Mouse (Mus musculus) neural tube, embryonic 14.5 days (tissue): ENCODE measurements around the gene Slc16a2. TPM values are rescaled to one million over a fixed set of nuclear protein-coding genes. Genes with fewer than 3 reads are reported as not detected.
A peak's percentile ranks its signal among the peaks of the same experiment; 100 is the strongest.

Experiments
- ATAC-seq: fragments of 200-750 bp; cut with Nextera tagmentation; 2 replicates; pipeline ENCODE4 v1.8.0; 2017; ENCODE audit warnings: low read depth, mild to moderate bottlenecking, moderate TSS enrichment, moderate library complexity
- H3K27ac ChIP-seq: fragments of 300-500 bp; sonication (generic); 2 replicates; pipeline ENCODE4 v1.5.1; 2014; ENCODE audit warnings: low read depth, mild to moderate bottlenecking, control low read depth, low read length, moderate library complexity, mixed read lengths
- H3K27me3 ChIP-seq: fragments of 300-500 bp; sonication (generic); 2 replicates; pipeline ENCODE4 v1.6.1; 2014; ENCODE audit warnings: low read length; ENCODE audit not compliant: control insufficient read depth, insufficient read depth
- H3K36me3 ChIP-seq: fragments of 300-500 bp; sonication (generic); 2 replicates; pipeline ENCODE4 v1.6.1; 2014; ENCODE audit warnings: low read length, mixed read lengths; ENCODE audit not compliant: control insufficient read depth, insufficient read depth
- H3K4me1 ChIP-seq: fragments of 300-500 bp; sonication (generic); 2 replicates; pipeline ENCODE4 v1.6.1; 2014; ENCODE audit warnings: low read length; ENCODE audit not compliant: control insufficient read depth, insufficient read depth
- H3K4me2 ChIP-seq: fragments of 300-500 bp; sonication (generic); 2 replicates; pipeline ENCODE4 v1.6.1; 2014; ENCODE audit warnings: mild to moderate bottlenecking, low read depth, low read length, control low read depth
- H3K4me3 ChIP-seq: fragments of 300-500 bp; sonication (generic); 2 replicates; pipeline ENCODE4 v1.5.1; 2014; ENCODE audit warnings: low read depth, low read length, control low read depth, mixed read lengths
- H3K9ac ChIP-seq: fragments of 300-500 bp; sonication (generic); replicated peaks from 2 replicates; pipeline ENCODE4 v1.6.1; 2014; ENCODE audit warnings: low read depth, mild to moderate bottlenecking, control low read depth, low read length, mixed read lengths
- H3K9me3 ChIP-seq: fragments of 300-500 bp; sonication (generic); 2 replicates; pipeline ENCODE4 v1.6.1; 2016; ENCODE audit warnings: low read length; ENCODE audit not compliant: control insufficient read depth
- WGBS: fragments of 180-500 bp; shearing (Covaris S2); extraction: QIAGEN DNeasy Blood & Tissue Kit; methylation state at CpG from one replicate; pipeline ENCODE4 v1.1.7; 2014; 5-methylcytosine and 5-hydroxymethylcytosine counted together
- polyA plus RNA-seq: library from polyadenylated mRNA; unstranded; fragments of >200 nt; fragmentation: Nextera tagmentation; extraction: Ambion mirVana; gene quantifications from 2 replicates; pipeline ENCODE4 v1.2.1, GENCODE M21; 2014

Gene Slc16a2
- polyA plus RNA-seq, 1 experiment from 2014 or later: 25.2 TPM

DNA sequence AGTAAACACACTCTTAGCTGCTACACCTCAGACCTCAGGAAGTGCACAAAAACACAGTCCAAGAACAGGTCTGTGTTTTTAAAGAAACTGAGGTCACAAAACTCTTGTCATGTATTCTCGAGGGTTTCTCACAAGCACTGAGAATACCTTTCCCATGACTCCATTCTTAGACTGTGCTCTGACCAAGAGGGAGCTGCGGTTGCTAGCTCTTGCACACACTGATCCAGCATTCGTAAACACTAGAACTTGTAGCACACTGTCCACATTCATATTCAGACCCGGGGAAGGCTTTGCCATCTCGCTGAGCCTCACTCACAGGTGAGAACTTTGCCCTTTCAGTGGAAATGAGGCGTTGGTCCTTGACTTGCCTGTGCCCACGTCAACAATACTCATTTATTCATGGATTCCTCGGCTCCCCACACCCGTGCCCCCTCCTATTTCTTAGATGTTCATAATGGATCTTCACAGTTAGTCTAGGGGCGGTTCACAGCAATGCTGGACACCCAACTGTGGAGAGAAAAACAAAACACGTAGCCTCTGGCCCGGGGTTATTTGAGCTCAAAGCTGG, 102.1 kb downstream of the Slc16a2 start:
- no peak for ATAC-seq
- no peaks in the 10 kb centered on the region for H3K4me1 ChIP-seq
- no peaks in the 10 kb centered on the region for H3K27me3 ChIP-seq
- WGBS: 58% methylated on average over 12 of the region's 12 CpGs
- H3K27ac ChIP-seq: no peak overlapping the region
- H3K9ac ChIP-seq: no peak overlapping the region
- H3K4me3 ChIP-seq: no peak overlapping the region
- H3K4me2 ChIP-seq: no peak overlapping the region
- no peaks in the 10 kb centered on the region for H3K36me3 ChIP-seq
- no peaks in the 10 kb centered on the region for H3K9me3 ChIP-seq

DNA sequence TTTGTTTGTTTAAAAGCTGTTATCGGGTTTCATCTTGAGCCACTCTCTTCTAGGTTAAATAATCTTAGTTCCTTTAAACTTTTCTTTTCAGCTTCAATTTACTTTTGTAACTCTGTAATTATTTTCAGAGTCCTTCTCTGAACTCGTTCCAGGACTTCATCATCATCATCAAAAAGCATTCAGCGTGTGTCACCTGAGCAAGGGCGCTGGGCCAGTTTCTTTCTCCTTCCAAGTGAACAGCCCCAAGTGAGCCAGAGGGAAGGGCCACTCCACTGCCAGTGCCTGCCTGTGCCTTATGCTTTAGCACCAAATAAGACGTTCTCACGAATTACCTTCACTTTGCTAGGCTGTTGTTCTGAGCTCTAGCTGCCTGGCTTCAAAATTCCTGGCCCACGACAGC, 108.9 kb downstream of the Slc16a2 start:
- Histone ChIP-seq H3K27ac (no peak overlapping the region), H3K9me3 (no peaks in the 10 kb centered on the region), H3K36me3 (no peaks in the 10 kb centered on the region), H3K4me2 (no peak overlapping the region), H3K4me1 (no peaks in the 10 kb centered on the region), H3K27me3 (peaks cover 9% of the 10 kb centered on the region), H3K9ac (no peak overlapping the region), H3K4me3 (no peak overlapping the region)
- 72% methylated on average over 7 of the region's 7 CpGs for WGBS
- no peak for ATAC-seq

DNA sequence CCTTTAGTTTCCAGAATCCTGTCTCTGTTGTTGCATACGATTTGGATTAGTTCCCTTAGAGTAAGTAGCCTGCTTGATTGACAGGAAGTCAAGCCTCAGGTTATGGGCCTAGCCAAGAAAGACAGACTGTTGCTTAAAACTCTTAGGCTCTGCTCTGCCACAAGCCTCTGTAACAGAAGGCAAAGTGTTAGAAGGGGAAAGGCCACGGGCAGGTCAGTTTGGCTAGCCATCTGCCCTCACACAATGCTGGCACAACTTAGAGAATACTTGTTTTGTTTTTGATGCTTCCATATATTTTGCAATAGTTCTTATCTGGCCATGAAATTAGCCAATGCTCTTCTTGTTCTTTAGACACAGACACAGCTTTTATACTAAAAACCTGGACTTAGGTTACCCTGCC, 112.1 kb downstream of the Slc16a2 start:
- no peak overlapping the region for H3K27ac ChIP-seq
- no peak overlapping the region for H3K4me2 ChIP-seq
- H3K4me1 ChIP-seq: no peaks in the 10 kb centered on the region
- H3K36me3 ChIP-seq: no peaks in the 10 kb centered on the region
- no peaks in the 10 kb centered on the region for H3K9me3 ChIP-seq
- ATAC-seq: no peak
- H3K27me3 ChIP-seq: peaks cover 15% of the 10 kb centered on the region
- H3K4me3 ChIP-seq: no peak overlapping the region
- WGBS: 58% methylated on average over 2 of the region's 2 CpGs
- no peak overlapping the region for H3K9ac ChIP-seq

DNA sequence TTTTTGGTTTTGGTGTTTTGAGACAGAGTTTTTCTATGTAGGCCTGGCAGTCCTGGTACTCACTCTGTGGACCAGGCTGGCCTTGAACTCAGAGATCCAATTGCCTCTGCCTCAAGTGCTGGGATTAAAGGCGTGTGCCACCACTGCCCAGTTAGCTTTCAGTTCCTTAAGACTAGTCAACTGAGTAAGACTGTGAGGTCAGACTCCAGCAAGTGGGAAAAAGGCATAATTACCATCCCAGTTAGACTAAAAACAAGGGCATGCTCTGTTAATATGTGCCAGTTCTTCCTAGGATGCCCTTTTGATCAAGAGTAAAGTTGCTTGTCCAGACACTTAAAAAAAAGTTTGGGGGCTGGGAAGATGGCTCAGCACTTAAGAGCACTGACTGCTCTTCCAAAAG, 113.2 kb downstream of the Slc16a2 start:
- no peak for ATAC-seq
- Histone ChIP-seq H3K4me1 (no peaks in the 10 kb centered on the region), H3K36me3 (no peaks in the 10 kb centered on the region), H3K27me3 (peaks cover 15% of the 10 kb centered on the region), H3K4me3 (no peak overlapping the region), H3K9me3 (no peaks in the 10 kb centered on the region), H3K9ac (no peak overlapping the region), H3K4me2 (no peak overlapping the region), H3K27ac (no peak overlapping the region)
- WGBS: 88% methylated on average over 1 of the region's 1 CpGs

DNA sequence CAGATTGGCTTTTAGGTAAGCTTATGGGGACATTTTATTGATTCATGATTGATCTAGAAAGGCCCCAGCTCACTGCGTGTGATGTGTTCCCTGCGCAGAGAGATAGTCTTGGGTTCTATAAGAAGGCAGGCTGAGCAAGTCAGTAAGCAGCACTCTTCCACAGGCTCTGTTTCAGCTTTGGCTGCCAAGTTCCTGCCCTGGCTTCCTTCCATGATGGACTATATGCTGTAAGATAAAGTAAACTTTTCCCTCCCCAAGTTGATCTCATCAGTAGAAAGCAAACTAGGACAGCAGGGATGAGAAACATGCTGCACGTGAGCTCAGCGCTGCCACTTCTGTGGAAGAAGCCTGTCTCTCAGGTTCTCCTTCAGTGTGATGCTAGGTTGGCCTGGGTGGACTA, 117.2 kb downstream of the Slc16a2 start:
- no peak overlapping the region for H3K4me2 ChIP-seq
- peaks cover 11% of the 10 kb centered on the region for H3K27me3 ChIP-seq
- no peaks in the 10 kb centered on the region for H3K9me3 ChIP-seq
- H3K4me3 ChIP-seq: no peak overlapping the region
- WGBS: 87% methylated on average over 4 of the region's 4 CpGs
- no peak overlapping the region for H3K27ac ChIP-seq
- H3K36me3 ChIP-seq: no peaks in the 10 kb centered on the region
- H3K4me1 ChIP-seq: no peaks in the 10 kb centered on the region
- H3K9ac ChIP-seq: no peak overlapping the region
- no peak for ATAC-seq

DNA sequence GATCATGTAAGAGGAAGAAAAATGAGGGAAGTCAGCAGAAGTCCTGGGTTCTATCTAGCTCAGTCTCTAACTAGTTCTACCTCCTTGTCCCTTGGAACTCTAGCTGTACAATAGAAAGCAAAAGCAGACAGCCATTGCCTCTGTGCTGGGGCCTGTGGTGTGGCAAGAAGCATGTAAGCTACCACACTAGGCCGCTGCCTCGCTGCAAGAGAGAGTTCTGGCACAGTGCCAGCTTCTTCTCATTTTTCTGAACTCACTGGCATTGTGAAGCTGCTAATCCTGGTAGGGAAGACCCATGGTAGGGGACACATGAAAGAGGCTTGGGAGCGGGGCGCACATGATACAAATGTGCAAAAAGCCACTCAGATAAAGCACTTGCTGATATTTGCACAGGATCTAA, 117.8 kb downstream of the Slc16a2 start:
- ATAC-seq: no peak
- no peak overlapping the region for H3K4me2 ChIP-seq
- WGBS: 59% methylated on average over 4 of the region's 4 CpGs

DNA sequence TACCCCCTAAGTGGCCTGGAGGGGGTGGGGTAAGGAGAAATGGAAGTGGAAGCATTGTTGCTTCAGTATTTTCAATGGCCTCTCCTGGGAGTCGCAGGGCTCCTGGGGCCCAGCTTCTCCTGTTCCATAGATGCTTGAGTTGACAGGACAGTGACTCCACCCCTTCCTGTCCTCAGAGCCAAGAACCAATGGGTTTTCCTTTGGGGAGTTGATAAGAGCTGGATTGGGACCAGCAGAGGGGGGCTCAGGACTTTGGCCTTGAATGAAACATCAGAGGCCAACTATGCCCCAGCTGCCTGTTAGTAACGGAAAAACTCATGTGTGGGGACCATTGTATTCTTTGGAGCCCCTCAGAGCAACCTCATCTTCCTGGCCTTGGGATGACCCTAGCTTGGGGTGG, 124.0 kb downstream of the Slc16a2 start:
- 69% methylated on average over 2 of the region's 2 CpGs for WGBS
- Histone ChIP-seq H3K36me3 (no peaks in the 10 kb centered on the region), H3K4me2 (no peak overlapping the region), H3K27me3 (peaks cover 9% of the 10 kb centered on the region), H3K4me3 (no peak overlapping the region), H3K9ac (no peak overlapping the region), H3K27ac (no peak overlapping the region), H3K9me3 (no peaks in the 10 kb centered on the region), H3K4me1 (no peaks in the 10 kb centered on the region)
- ATAC-seq: no peak

More for the DNA sequence above, 117.8 kb downstream of the Slc16a2 start:
- Histone ChIP-seq H3K27ac (no peak overlapping the region), H3K9ac (no peak overlapping the region), H3K36me3 (no peaks in the 10 kb centered on the region), H3K4me1 (no peaks in the 10 kb centered on the region), H3K27me3 (peaks cover 11% of the 10 kb centered on the region), H3K9me3 (no peaks in the 10 kb centered on the region), H3K4me3 (no peak overlapping the region)

DNA sequence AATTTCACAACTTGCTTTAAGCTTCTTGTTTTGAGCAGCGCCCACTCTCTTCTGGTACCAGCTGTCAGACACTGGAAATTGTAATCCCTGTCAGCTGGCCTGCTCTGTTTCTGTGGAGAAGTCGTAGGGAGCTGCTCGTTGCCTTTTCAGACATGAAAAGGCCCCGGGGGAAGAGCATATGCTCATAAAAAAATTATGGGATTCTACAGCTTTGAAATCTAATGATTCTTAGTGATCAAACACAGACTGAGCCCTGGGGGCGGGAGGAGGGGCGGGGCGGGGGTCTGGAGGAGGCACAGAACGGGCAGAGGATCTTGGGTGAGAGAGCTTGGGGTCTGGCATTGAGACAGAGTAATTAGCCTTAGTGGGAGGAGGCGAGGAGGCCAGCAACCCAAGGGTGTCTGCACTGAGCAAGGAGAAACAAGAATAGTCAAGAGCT, 125.7 kb downstream of the Slc16a2 start:
- peak overlapping the region; percentile 70 for H3K4me2 ChIP-seq
- no peak overlapping the region for H3K4me3 ChIP-seq
- no peaks in the 10 kb centered on the region for H3K36me3 ChIP-seq
- 9% methylated on average over 9 of the region's 9 CpGs for WGBS
- peak overlapping the region; percentile 78 for H3K27ac ChIP-seq
- H3K9me3 ChIP-seq: no peaks in the 10 kb centered on the region
- H3K4me1 ChIP-seq: no peaks in the 10 kb centered on the region
- peaks cover 9% of the 10 kb centered on the region for H3K27me3 ChIP-seq
- ATAC-seq: peak; percentile 62
- H3K9ac ChIP-seq: peak overlapping the region; percentile 37; the same call in 1 of the 2 replicates

DNA sequence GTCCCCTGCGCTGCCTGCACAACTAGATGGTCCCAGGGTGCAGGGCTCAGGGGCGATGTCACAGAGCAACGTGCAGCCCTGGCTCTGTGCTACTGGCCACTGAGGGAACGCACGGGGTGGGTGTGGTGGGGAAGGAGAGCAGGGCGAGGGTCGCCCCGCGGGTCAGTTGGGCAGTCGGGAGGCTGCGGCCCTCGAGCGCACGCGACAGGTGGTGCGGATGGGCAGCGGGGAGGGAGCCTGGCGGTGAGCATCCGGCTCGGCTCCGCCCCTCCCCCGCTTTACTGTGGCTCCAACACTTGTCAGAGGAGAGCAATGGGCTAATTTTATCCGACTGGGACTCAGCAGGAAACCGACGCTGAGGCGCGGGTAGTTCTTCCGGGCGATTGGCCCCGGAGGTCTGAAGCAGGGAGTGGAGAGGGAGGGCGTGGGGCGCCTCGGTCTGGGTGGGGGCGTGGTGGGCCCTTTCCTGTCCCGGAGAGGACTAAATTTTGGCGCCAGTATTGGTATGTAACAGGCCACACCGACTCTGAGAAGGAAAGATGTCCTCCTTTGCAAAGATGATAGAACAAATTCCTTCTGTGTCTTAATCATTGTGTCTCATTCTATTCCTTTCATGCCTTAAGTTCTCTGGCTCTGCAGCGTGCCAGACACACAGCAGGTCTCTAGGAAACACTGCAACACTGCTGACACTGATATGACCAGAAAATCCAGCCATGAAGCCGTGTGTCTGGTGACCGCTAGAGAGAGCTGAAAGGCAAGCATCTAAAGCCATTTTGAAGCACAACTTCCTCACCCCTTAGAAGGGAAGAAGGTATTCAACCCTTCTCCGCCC, 126.4 kb downstream of the Slc16a2 start:
- peak overlapping the region; percentile 55 for H3K9ac ChIP-seq
- WGBS: under 1% methylated on average over 40 of the region's 41 CpGs
- H3K36me3 ChIP-seq: no peaks in the 10 kb centered on the region
- H3K4me1 ChIP-seq: no peaks in the 10 kb centered on the region
- H3K4me3 ChIP-seq: peak overlapping the region; percentile 36
- ATAC-seq: peak; percentile 84
- H3K9me3 ChIP-seq: no peaks in the 10 kb centered on the region
- H3K27ac ChIP-seq: peak overlapping the region; percentile 62
- peak overlapping the region; percentile 70 for H3K4me2 ChIP-seq
- H3K27me3 ChIP-seq: peaks cover 9% of the 10 kb centered on the region
